Mouse (Mus musculus) hindbrain, embryonic 10.5 days (tissue): Measurements from ENCODE around the gene Upp1. TPM values are rescaled to one million over a fixed set of nuclear protein-coding genes. Genes with fewer than 3 reads are reported as not detected.

ENCODE experiments used
- DNase-seq: peaks from one replicate; pipeline ENCODE4 v3.0.0-alpha.2; 2017; ENCODE audit warnings: low spot score
- H3K27ac ChIP-seq: fragments of 300-500 bp; sonication (generic); 2 replicates; pipeline ENCODE4 v1.5.1; 2016; ENCODE audit warnings: mild to moderate bottlenecking, moderate library complexity
- H3K27me3 ChIP-seq: fragments of 300-500 bp; sonication (generic); 2 replicates; pipeline ENCODE4 v1.6.1; 2016; ENCODE audit warnings: mild to moderate bottlenecking; ENCODE audit not compliant: poor library complexity, insufficient read depth, severe bottlenecking
- H3K36me3 ChIP-seq: fragments of 300-500 bp; sonication (generic); 2 replicates; pipeline ENCODE4 v1.6.1; 2016; ENCODE audit warnings: mild to moderate bottlenecking, moderate library complexity
- H3K4me1 ChIP-seq: fragments of 300-500 bp; sonication (generic); replicated peaks from 2 replicates; pipeline ENCODE4 v1.6.1; 2016; ENCODE audit warnings: mild to moderate bottlenecking
- H3K4me3 ChIP-seq: fragments of 300-500 bp; sonication (generic); 2 replicates; pipeline ENCODE4 v1.5.1; 2016; ENCODE audit warnings: mild to moderate bottlenecking, moderate library complexity
- H3K9me3 ChIP-seq: fragments of 300-500 bp; sonication (generic); 2 replicates; pipeline ENCODE4 v1.6.1; 2016; ENCODE audit warnings: mild to moderate bottlenecking, moderate library complexity
- WGBS: fragments of 180-500 bp; shearing (Covaris S2); methylation state at CpG from one replicate; pipeline ENCODE4 v1.1.7; 2016; 5-methylcytosine and 5-hydroxymethylcytosine counted together
- polyA plus RNA-seq: library from polyadenylated mRNA; unstranded; fragments of >200 nt; fragmentation: Nextera tagmentation; extraction: Ambion mirVana; gene quantifications from 2 replicates; pipeline ENCODE4 v1.2.1, GENCODE M21; 2016

The Upp1 gene
- polyA plus RNA-seq = 12.0 and 14.8 TPM in 2 replicates

GRCm38 (mm10) chr11:9118050-9118420 is at the start of gene Upp1:
Upp1 (plus strand) TSS chr11:9118103.
- DNase-seq = no peak
- H3K4me1 ChIP-seq = peaks cover 48% of the 10 kb centered on the region
- peak within 1 kb of the TSS; percentile 64 for H3K27ac ChIP-seq
- H3K36me3 ChIP-seq = no peaks in the 10 kb centered on the region
- H3K4me3 ChIP-seq = peak within 1 kb of the TSS; percentile 59
- no peaks in the 10 kb centered on the region for H3K9me3 ChIP-seq
- under 1% methylated on average over 7 of the region's 7 CpGs for WGBS
- H3K27me3 ChIP-seq = peaks cover 56% of the 10 kb centered on the region

GRCm38 (mm10) chr11:9076444-9076843 is 41.5 kb upstream of the Upp1 start:
- no peak overlapping the region for H3K4me3 ChIP-seq
- H3K27me3 ChIP-seq = no peaks in the 10 kb centered on the region
- no peaks in the 10 kb centered on the region for H3K36me3 ChIP-seq
- DNase-seq = no peak
- no peak overlapping the region for H3K27ac ChIP-seq
- 92% methylated on average over 3 of the region's 3 CpGs for WGBS
- no peaks in the 10 kb centered on the region for H3K9me3 ChIP-seq
- no peaks in the 10 kb centered on the region for H3K4me1 ChIP-seq

- H3K27me3 ChIP-seq = peaks cover 40% of the 10 kb centered on the region
- 88% methylated on average over 2 of the region's 2 CpGs for WGBS
- H3K4me1 ChIP-seq = peaks cover 23% of the 10 kb centered on the region
- no peak for DNase-seq
- no peak overlapping the region for H3K27ac ChIP-seq
- no peaks in the 10 kb centered on the region for H3K36me3 ChIP-seq
- H3K9me3 ChIP-seq = no peaks in the 10 kb centered on the region
- no peak overlapping the region for H3K4me3 ChIP-seq
Measured at GRCm38 (mm10) chr11:9113189-9113588, 4.7 kb upstream of the Upp1 start.

GRCm38 (mm10) chr11:9115367-9116120 is 2.4 kb upstream of the Upp1 start:
- no peak for DNase-seq
- Histone ChIP-seq H3K9me3 (no peaks in the 10 kb centered on the region), H3K27me3 (peaks cover 56% of the 10 kb centered on the region), H3K27ac (no peak overlapping the region), H3K36me3 (no peaks in the 10 kb centered on the region), H3K4me3 (0 out of 2 replicates have a peak overlapping the region, but pooled peaks have one; percentile 11), H3K4me1 (peaks cover 43% of the 10 kb centered on the region)
- WGBS = 14% methylated on average over 9 of the region's 9 CpGs

- peaks cover 56% of the 10 kb centered on the region for H3K27me3 ChIP-seq
- no peak for DNase-seq
- 1% methylated on average over 10 of the region's 10 CpGs for WGBS
Measured at GRCm38 (mm10) chr11:9116121-9116520, 1.8 kb upstream of the Upp1 start.

GRCm38 (mm10) chr11:9116916-9117315 is 987 bp upstream of the Upp1 start:
- WGBS = under 1% methylated on average over 3 of the region's 3 CpGs
- H3K27me3 ChIP-seq = peaks cover 56% of the 10 kb centered on the region
- H3K4me3 ChIP-seq = no peak overlapping the region
- H3K27ac ChIP-seq = no peak overlapping the region
- H3K9me3 ChIP-seq = no peaks in the 10 kb centered on the region
- peaks cover 48% of the 10 kb centered on the region for H3K4me1 ChIP-seq
- no peak for DNase-seq
- no peaks in the 10 kb centered on the region for H3K36me3 ChIP-seq

More at GRCm38 (mm10) chr11:9116121-9116520, 1.8 kb upstream of the Upp1 start:
- H3K9me3 ChIP-seq = no peaks in the 10 kb centered on the region
- no peak overlapping the region for H3K27ac ChIP-seq
- H3K36me3 ChIP-seq = no peaks in the 10 kb centered on the region
- peaks cover 48% of the 10 kb centered on the region for H3K4me1 ChIP-seq
- H3K4me3 ChIP-seq = peak overlapping the region; percentile 11; the same call in 1 of the 2 replicates

GRCm38 (mm10) chr11:9117358-9118049 is 399 bp upstream of the Upp1 start:
- DNase-seq = peak; percentile 40
- Histone ChIP-seq H3K4me1 (peaks cover 48% of the 10 kb centered on the region), H3K27me3 (peaks cover 56% of the 10 kb centered on the region), H3K36me3 (no peaks in the 10 kb centered on the region), H3K27ac (0 out of 2 replicates have a peak overlapping the region, but pooled peaks have one; percentile 45), H3K9me3 (no peaks in the 10 kb centered on the region), H3K4me3 (peak overlapping the region; percentile 59)
- WGBS = 2% methylated on average over 13 of the region's 13 CpGs

GRCm38 (mm10) chr11:9118421-9119121 is 668 bp downstream of the Upp1 start:
- peak overlapping the region; percentile 59 for H3K4me3 ChIP-seq
- H3K4me1 ChIP-seq = peaks cover 48% of the 10 kb centered on the region
- under 1% methylated on average over 40 of the region's 40 CpGs for WGBS
- no peaks in the 10 kb centered on the region for H3K36me3 ChIP-seq
- peak; percentile 56 for DNase-seq
- H3K27ac ChIP-seq = peak overlapping the region; percentile 64
- peaks cover 56% of the 10 kb centered on the region for H3K27me3 ChIP-seq
- no peaks in the 10 kb centered on the region for H3K9me3 ChIP-seq

GRCm38 (mm10) chr11:9119231-9120020 is 1.5 kb downstream of the Upp1 start:
- peak; percentile 44 for DNase-seq
- Histone ChIP-seq H3K27me3 (peaks cover 51% of the 10 kb centered on the region), H3K9me3 (no peaks in the 10 kb centered on the region), H3K27ac (0 out of 2 replicates have a peak overlapping the region, but pooled peaks have one; percentile 40), H3K36me3 (no peaks in the 10 kb centered on the region), H3K4me3 (peak overlapping the region; percentile 59), H3K4me1 (peaks cover 48% of the 10 kb centered on the region)
- 4% methylated on average over 22 of the region's 22 CpGs for WGBS

GRCm38 (mm10) chr11:9122315-9122714 is 4.4 kb downstream of the Upp1 start:
- Histone ChIP-seq H3K9me3 (no peaks in the 10 kb centered on the region), H3K27me3 (peaks cover 24% of the 10 kb centered on the region), H3K4me3 (no peak overlapping the region), H3K4me1 (peaks cover 33% of the 10 kb centered on the region), H3K27ac (no peak overlapping the region), H3K36me3 (no peaks in the 10 kb centered on the region)
- WGBS = 74% methylated on average over 4 of the region's 4 CpGs
- DNase-seq = no peak

- DNase-seq = no peak
- Histone ChIP-seq H3K4me3 (no peak overlapping the region), H3K4me1 (no peaks in the 10 kb centered on the region), H3K9me3 (no peaks in the 10 kb centered on the region), H3K27ac (no peak overlapping the region), H3K27me3 (no peaks in the 10 kb centered on the region), H3K36me3 (no peaks in the 10 kb centered on the region)
- WGBS = 77% methylated on average over 5 of the region's 5 CpGs
Measured at GRCm38 (mm10) chr11:9126373-9127107, 8.6 kb downstream of the Upp1 start.
